Mouse (Mus musculus) E14TG2a.4 (cell line): ENCODE measurements around the gene Cnot6l.

ENCODE experiments used
- H3K27me3 ChIP-seq: 2 replicates; pipeline ENCODE4 v1.6.1; 2014; ENCODE audit warnings: low read length, control low read depth; ENCODE audit not compliant: insufficient read depth
- H3K36me3 ChIP-seq: 2 replicates; pipeline ENCODE4 v1.6.1; 2014; ENCODE audit warnings: low read length, control low read depth; ENCODE audit not compliant: insufficient read depth
- H3K4me1 ChIP-seq: replicated peaks from 2 replicates; pipeline ENCODE4 v1.6.1; 2014; ENCODE audit warnings: low read depth, low read length, control low read depth
- H3K4me3 ChIP-seq: replicated peaks from 2 replicates; pipeline ENCODE4 v1.5.1; 2014; ENCODE audit warnings: mild to moderate bottlenecking, low read length
- H3K9me3 ChIP-seq: 2 replicates; pipeline ENCODE4 v1.6.1; 2014; ENCODE audit warnings: low read length, control low read depth
- CTCF ChIP-seq: conservative IDR thresholded peaks from 2 replicates; pipeline ENCODE4 v1.5.1; 2014; ENCODE audit warnings: low read length
- NANOG ChIP-seq: IDR thresholded peaks from 2 replicates; pipeline ENCODE4 v1.6.1; 2014; ENCODE audit warnings: borderline replicate concordance, low read length, mixed read lengths
- POU5F1 ChIP-seq: IDR thresholded peaks from 2 replicates; pipeline ENCODE4 v1.6.1; 2014; ENCODE audit warnings: low read length, borderline replicate concordance

Gene Cnot6l

GRCm38 (mm10) chr5:96130683-96131082, 33.3 kb downstream of the Cnot6l start:
- H3K4me3 ChIP-seq = no peak overlapping the region
- H3K27me3 ChIP-seq = no peaks in the 10 kb centered on the region
- H3K4me1 ChIP-seq = no peaks in the 10 kb centered on the region
- no peaks in the 10 kb centered on the region for H3K36me3 ChIP-seq
- TF ChIP-seq CTCF (no peak), NANOG (no peak)
- H3K9me3 ChIP-seq = no peaks in the 10 kb centered on the region

DNA sequence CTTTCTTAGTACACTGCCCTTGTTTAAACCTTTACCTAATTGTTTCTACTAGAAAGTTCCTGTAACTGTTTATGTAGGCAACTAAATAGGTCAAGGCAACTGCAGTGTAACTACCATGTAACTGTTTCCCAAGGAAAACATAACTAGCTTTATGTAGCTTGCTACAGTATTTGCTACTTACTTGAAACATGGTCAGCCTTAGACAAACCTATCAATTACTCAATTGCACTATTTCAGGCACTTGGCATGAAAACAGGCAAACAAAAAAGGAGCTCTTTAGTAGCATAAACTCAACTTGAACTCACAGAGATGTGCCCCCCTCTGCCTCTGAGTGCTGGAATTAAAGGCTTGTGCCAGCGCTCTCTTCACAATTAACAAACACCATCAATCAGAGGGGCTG, 37.1 kb downstream of the Cnot6l start:
- H3K4me3 ChIP-seq = no peak overlapping the region
- H3K4me1 ChIP-seq = no peaks in the 10 kb centered on the region
- H3K9me3 ChIP-seq = no peaks in the 10 kb centered on the region

GRCm38 (mm10) chr5:96114943-96115342, 49.0 kb downstream of the Cnot6l start:
- no peaks in the 10 kb centered on the region for H3K27me3 ChIP-seq
- no peak overlapping the region for H3K4me3 ChIP-seq
- H3K36me3 ChIP-seq = 0 out of 2 replicates have a peak, but pooled peaks cover 4% of the 10 kb centered on the region
- H3K9me3 ChIP-seq = no peaks in the 10 kb centered on the region
- H3K4me1 ChIP-seq = no peaks in the 10 kb centered on the region
- TF ChIP-seq CTCF (no peak), NANOG (no peak), POU5F1 (no peak)

More for the DNA sequence above, 37.1 kb downstream of the Cnot6l start:
- Histone ChIP-seq H3K27me3 (no peaks in the 10 kb centered on the region), H3K36me3 (no peaks in the 10 kb centered on the region)
- no peak for TF ChIP-seq POU5F1
- no peak for TF ChIP-seq NANOG
- no peak for TF ChIP-seq CTCF

- H3K4me3 ChIP-seq = no peak overlapping the region
- H3K27me3 ChIP-seq = no peaks in the 10 kb centered on the region
- TF ChIP-seq NANOG = no peak
- no peak for TF ChIP-seq POU5F1
- no peak for TF ChIP-seq CTCF
- no peaks in the 10 kb centered on the region for H3K4me1 ChIP-seq
- H3K9me3 ChIP-seq = no peaks in the 10 kb centered on the region
- H3K36me3 ChIP-seq = no peaks in the 10 kb centered on the region
Observed at GRCm38 (mm10) chr5:96104644-96105043, 59.3 kb downstream of the Cnot6l start.

- H3K4me1 ChIP-seq = no peaks in the 10 kb centered on the region
- no peaks in the 10 kb centered on the region for H3K27me3 ChIP-seq
- TF ChIP-seq NANOG = no peak
- no peak for TF ChIP-seq POU5F1
- no peaks in the 10 kb centered on the region for H3K9me3 ChIP-seq
- H3K4me3 ChIP-seq = no peak overlapping the region
- no peaks in the 10 kb centered on the region for H3K36me3 ChIP-seq
Observed at GRCm38 (mm10) chr5:96091468-96091867, 72.5 kb downstream of the Cnot6l start.

DNA sequence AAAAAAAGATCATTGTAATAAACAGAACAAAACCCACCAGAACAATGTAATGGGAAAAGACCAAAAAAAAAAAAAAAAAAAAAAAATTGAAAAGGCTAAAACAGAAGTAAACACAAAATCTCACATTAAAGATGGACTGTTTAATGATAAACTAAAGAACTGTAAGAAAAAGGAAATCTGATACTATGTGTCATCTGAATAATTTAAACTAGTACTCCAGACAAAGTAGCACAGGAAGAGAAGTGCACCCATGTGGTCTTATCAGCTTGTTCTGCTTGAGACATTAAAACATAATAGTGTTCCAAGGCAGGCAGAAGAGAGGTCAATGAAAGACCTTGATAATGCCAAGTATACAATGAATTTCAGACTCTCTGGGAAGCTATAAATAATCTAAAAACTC, 78.6 kb downstream of the Cnot6l start:
- Histone ChIP-seq H3K36me3 (peaks cover 4% of the 10 kb centered on the region; the same call in 1 of the 2 replicates), H3K9me3 (no peaks in the 10 kb centered on the region), H3K4me1 (no peaks in the 10 kb centered on the region), H3K4me3 (no peak overlapping the region), H3K27me3 (no peaks in the 10 kb centered on the region)
- no peak for TF ChIP-seq POU5F1
- no peak for TF ChIP-seq NANOG
- TF ChIP-seq CTCF = no peak

DNA sequence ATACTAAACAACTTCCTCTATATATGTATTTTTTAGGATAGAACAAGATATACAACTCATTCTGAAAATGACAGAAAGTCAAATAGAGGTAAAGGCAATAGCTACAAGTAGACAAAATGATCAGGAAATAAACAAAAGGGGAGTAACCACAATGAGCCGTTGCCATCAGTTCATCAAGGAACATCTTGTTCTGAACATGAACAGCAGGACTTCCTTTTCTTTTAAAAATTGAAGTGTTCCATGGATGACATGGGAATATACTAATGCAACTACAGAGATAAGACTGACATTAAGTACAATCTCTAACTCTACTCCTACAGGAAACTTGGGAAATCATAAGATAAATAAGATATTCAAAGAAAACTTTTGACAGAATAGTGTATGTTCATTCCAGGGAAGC, 84.9 kb downstream of the Cnot6l start:
- peaks cover 16% of the 10 kb centered on the region for H3K36me3 ChIP-seq
- H3K9me3 ChIP-seq = no peaks in the 10 kb centered on the region
- no peaks in the 10 kb centered on the region for H3K27me3 ChIP-seq
- no peak for TF ChIP-seq POU5F1
- no peak for TF ChIP-seq CTCF
- no peak for TF ChIP-seq NANOG
- no peaks in the 10 kb centered on the region for H3K4me1 ChIP-seq
- H3K4me3 ChIP-seq = no peak overlapping the region

GRCm38 (mm10) chr5:96065591-96065990, 98.4 kb downstream of the Cnot6l start:
- peaks cover 9% of the 10 kb centered on the region for H3K9me3 ChIP-seq
- H3K4me1 ChIP-seq = no peaks in the 10 kb centered on the region
- TF ChIP-seq NANOG (no peak), POU5F1 (no peak), CTCF (no peak)
- no peak overlapping the region for H3K4me3 ChIP-seq
- no peaks in the 10 kb centered on the region for H3K27me3 ChIP-seq
- H3K36me3 ChIP-seq = no peaks in the 10 kb centered on the region

- TF ChIP-seq NANOG (no peak), CTCF (no peak), POU5F1 (no peak)
- Histone ChIP-seq H3K4me1 (peaks cover 12% of the 10 kb centered on the region), H3K4me3 (no peak overlapping the region), H3K36me3 (no peaks in the 10 kb centered on the region), H3K27me3 (no peaks in the 10 kb centered on the region), H3K9me3 (no peaks in the 10 kb centered on the region; the same call in 1 of the 2 replicates)
Observed at GRCm38 (mm10) chr5:96042492-96042891, 121.5 kb downstream of the Cnot6l start.
